Mouse (Mus musculus): Measurements from ENCODE around the gene Celsr3.

DNA sequence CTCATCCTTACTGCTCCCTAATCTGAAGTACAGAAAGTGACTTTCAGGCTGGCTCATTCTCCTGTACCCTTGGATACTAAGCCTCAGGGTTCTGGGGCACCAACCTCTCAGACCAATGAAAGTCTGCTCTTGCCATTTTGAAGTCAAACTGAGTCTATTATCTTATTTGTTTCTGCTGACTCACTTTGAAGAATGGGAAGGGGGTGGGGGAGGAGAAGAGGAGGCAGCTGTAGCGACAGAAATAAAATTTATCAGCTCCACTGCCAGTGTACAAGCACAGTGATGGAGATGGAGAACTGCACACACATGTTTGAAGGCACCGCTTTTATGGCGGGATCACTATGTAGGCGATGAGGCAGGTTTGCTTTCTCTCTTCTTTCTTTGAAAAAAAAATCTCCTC lies 48.8 kb upstream of the Celsr3 start:
- no peak for TF ChIP-seq MAX (IDR thresholded peaks at IDR 0.05; ENCODE audit: low read length)
- TF ChIP-seq CTCF (IDR thresholded peaks at IDR 0.05 in 2 of 3, conservative IDR thresholded peaks at IDR 0.05 in 1 of 3; ENCODE audit: control insufficient read depth in 1 of 3, insufficient read depth in 1 of 3, low read depth in 2 of 3, low read length in 3 of 3, poor library complexity in 1 of 3, severe bottlenecking in 1 of 3) = no peak
